Mouse (Mus musculus): Measurements from ENCODE around the gene Slfn3.

DNA sequence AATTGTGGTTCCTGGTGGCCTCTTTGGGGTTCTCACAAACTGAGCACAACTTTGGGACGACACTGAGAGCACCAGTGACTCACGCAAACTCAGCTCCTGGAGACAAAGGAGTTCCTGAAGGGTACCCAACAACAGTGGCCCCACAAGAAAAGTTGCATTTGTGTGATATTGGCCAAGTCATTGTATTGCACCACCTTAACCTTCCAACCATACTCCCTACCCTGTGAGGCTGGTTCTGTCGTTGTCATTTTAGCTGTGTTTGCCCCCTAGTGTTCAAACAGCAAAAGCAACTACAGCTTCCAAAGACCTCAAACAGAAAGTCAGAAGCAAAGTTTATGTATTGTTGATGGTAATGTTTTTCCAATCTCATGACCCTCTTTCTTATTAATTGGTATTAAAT lies 72.0 kb downstream of the Slfn3 start:
- peak; percentile 25; the same call in 1 of the 2 replicates for TF ChIP-seq CTCF (IDR thresholded peaks at IDR 0.05; ENCODE audit: borderline replicate concordance, insufficient read depth, low read depth, low read length)
- TF ChIP-seq POLR2A (IDR thresholded peaks at IDR 0.05; ENCODE audit: borderline replicate concordance, insufficient read depth, low read length) = no peak
